Mouse (Mus musculus) brain, adult 2 months (tissue): ENCODE results near the gene Polr3e.
"Not testable (repeated sequence)": the region's sequence is repeated elsewhere in the genome, so short reads cannot be mapped to it uniquely, and the experiment has no call there.

Experiments used
- DNase-seq: peaks from one replicate; pipeline ENCODE4 v3.0.0; 2011; ENCODE audit warnings: low read depth, low spot score

Polr3e gene

GRCm38 (mm10) chr7:120910172-120910571 is 7.4 kb upstream of the Polr3e start:
- DNase-seq, result not testable (repeated sequence)

GRCm38 (mm10) chr7:120911268-120911667 is 6.3 kb upstream of the Polr3e start:
- DNase-seq, result not testable (repeated sequence)

- peak; percentile 30 for DNase-seq
These were observed 4.2 kb upstream of the Polr3e start for GRCm38 (mm10) chr7:120913332-120913731.

- DNase-seq, result no peak
These were observed 1.2 kb upstream of the Polr3e start for GRCm38 (mm10) chr7:120916262-120916875.

- no peak for DNase-seq
These were observed 309 bp upstream of the Polr3e start for GRCm38 (mm10) chr7:120917279-120917591.

GRCm38 (mm10) chr7:120918526-120918962 is 1.0 kb downstream of the Polr3e start:
- peak; percentile 91 for DNase-seq

GRCm38 (mm10) chr7:120933110-120933509 is 15.6 kb downstream of the Polr3e start:
- DNase-seq, result no peak

- DNase-seq, result no peak
These were observed 16.2 kb downstream of the Polr3e start for GRCm38 (mm10) chr7:120933680-120934195.

GRCm38 (mm10) chr7:120934716-120935115 is 17.2 kb downstream of the Polr3e start:
- DNase-seq, result peak; percentile 87

- peak; percentile 71 for DNase-seq
These were observed 19.0 kb downstream of the Polr3e start for GRCm38 (mm10) chr7:120936522-120936921.

- DNase-seq, result no peak
These were observed 20.7 kb downstream of the Polr3e start for GRCm38 (mm10) chr7:120938206-120938605.

GRCm38 (mm10) chr7:120940343-120940742 is 22.8 kb downstream of the Polr3e start:
- peak; percentile 85 for DNase-seq

GRCm38 (mm10) chr7:120941214-120941613 is 23.7 kb downstream of the Polr3e start:
- no peak for DNase-seq

GRCm38 (mm10) chr7:120942506-120942905 is 25.0 kb downstream of the Polr3e start:
- no peak for DNase-seq

- DNase-seq, result peak; percentile 44
These were observed 26.5 kb downstream of the Polr3e start for GRCm38 (mm10) chr7:120943936-120944509.

- not testable (repeated sequence) for DNase-seq
These were observed 36.0 kb downstream of the Polr3e start for GRCm38 (mm10) chr7:120953591-120953990.

GRCm38 (mm10) chr7:120960116-120960515 is 42.6 kb downstream of the Polr3e start:
- DNase-seq, result no peak

- DNase-seq, result no peak
These were observed 43.1 kb downstream of the Polr3e start for GRCm38 (mm10) chr7:120960601-120961000.

GRCm38 (mm10) chr7:120961893-120962292 is 44.3 kb downstream of the Polr3e start:
- no peak for DNase-seq

GRCm38 (mm10) chr7:120963126-120963525 is 45.6 kb downstream of the Polr3e start:
- no peak for DNase-seq

GRCm38 (mm10) chr7:120969221-120969620 is 51.7 kb downstream of the Polr3e start:
- no peak for DNase-seq

- peak; percentile 41 for DNase-seq
These were observed 52.6 kb downstream of the Polr3e start for GRCm38 (mm10) chr7:120970112-120970511.

- not testable (repeated sequence) for DNase-seq
These were observed 54.9 kb downstream of the Polr3e start for GRCm38 (mm10) chr7:120972471-120972870.
